Mouse (Mus musculus): ENCODE results near the gene Kif3a.

- no peak for TF ChIP-seq CTCF (conservative IDR thresholded peaks at IDR 0.05; ENCODE audit: low read length)
- TF ChIP-seq NANOG (IDR thresholded peaks at IDR 0.05; ENCODE audit: borderline replicate concordance, low read length): no peak
Observed at GRCm38 (mm10) chr11:53566646-53567045, 533 bp upstream of the Kif3a start.

All from E14TG2a.4 (cell line).